Mouse (Mus musculus): ENCODE data around the gene Cdk6.
"Not testable (repeated sequence)": the region's sequence is repeated elsewhere in the genome, so short reads cannot be mapped to it uniquely, and the experiment has no call there.

Gene Cdk6

DNA sequence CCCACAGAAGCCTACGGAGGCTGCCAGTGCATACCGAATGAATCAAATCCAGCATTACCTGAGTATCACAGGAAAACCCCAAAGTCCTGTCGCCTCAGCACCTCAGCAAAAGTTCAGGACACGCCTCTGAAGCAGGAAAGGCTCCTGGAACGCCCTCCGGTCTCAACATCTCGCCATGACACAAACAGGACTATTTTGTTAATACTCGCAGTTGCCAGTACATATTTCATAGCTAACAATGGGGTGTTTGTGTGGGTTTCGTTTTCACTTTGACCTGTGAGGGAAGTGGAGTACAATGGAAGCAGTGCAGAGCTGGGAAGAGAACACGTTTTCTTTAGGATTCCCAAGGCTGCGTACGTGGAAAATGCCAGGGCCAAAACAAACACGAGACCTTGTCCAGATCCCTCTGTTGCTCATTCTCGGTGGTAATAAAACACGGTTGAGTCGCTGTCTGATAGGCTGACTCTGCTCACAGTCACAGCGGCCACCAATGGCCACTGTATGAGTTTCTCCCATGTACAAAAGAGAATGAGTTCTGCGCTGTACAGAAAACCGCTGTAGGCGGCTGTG is 91.9 kb downstream of the Cdk6 start:
- DNase-seq (ENCODE audit: low spot score in 2 of 2) = not testable (repeated sequence)

DNA sequence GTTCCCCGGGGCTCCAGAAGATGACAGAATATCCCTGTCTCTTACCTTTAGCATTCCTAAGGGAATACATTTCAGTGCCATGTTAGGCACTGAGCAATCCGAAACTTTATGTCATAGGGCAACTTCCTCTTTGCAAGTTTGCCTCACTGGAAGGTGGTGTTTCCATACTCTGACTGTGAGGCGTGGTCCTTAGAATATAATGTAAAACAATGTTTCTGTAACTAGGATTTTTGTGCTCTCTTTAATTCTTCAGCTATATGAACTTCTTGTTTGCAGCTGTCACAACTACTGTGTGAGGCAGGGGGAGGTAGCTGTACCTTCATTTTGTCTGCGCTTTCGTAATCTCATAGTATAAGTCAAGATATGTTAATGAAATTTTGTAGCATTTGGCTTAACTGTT is 92.8 kb downstream of the Cdk6 start:
- not testable (repeated sequence) for DNase-seq (ENCODE audit: low spot score in 2 of 2)

DNA sequence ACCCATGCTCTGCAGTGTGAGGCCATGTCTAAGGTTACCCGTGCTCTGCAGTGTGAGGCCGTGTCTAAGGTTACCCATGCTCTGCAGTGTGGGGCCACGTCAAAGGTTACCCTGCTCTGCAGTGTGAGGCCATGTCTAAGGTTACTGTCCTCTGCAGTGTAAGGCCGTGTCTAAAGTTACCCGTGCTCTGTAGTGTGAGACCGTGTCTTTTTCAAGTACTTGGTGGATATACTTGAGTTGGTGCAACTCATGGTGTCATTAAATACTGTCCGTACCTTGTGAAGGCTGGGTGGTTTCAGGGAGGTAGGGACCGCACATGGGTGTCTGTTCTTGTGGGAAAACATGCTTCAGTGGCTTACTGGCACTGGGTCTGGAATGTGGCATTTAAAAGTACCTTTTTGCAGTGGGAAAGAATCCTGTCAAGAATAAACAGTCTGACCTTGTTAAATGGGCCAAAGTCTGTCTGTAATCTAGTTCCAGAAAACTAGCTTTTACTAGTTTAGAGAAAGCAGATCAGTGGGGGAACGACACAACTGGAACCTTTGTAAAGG is 97.2 kb downstream of the Cdk6 start:
- DNase-seq (ENCODE audit: low spot score in 2 of 2) = not testable (repeated sequence)

DNA sequence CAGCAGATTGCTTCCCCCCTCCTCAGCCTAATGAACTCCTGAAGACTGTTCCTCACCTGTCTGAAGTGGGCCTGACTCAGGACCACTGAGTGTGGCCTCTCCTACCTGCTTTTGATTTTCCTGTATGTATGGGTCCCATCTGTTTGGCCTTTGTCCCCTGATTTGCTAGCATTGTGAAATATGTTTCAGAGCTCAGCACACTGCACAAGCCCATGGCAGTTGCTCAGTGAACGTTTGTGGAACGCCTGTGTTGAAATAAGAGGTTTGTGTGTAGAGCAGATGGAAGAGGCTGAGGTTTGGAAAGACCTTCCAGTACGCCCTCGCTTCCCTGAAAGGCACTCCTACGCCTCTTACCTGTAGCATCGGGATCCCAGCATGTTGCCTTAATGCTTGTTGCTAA is 98.1 kb downstream of the Cdk6 start:
- DNase-seq (ENCODE audit: low spot score in 2 of 2) = not testable (repeated sequence)

DNA sequence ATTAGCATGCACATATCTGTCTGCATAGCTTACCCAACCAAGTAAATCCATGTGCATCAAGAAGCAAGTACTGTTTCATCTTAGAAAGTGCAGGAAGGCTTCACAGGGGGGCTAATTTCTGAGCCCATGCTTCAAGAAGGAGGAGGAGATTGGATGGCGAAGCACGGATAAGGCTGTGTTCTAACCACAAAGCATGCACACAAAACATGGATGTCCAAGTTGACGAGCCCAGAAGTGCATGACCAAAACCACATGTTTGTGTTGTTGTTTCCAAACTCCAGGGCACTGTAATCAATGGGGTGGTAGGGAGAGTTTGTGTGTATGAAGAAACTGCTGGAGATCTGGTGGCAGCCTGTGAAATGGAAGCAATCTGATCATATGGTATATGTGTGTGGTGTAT is 101.2 kb downstream of the Cdk6 start:
- DNase-seq (ENCODE audit: low spot score in 2 of 2) = not testable (repeated sequence)

DNA sequence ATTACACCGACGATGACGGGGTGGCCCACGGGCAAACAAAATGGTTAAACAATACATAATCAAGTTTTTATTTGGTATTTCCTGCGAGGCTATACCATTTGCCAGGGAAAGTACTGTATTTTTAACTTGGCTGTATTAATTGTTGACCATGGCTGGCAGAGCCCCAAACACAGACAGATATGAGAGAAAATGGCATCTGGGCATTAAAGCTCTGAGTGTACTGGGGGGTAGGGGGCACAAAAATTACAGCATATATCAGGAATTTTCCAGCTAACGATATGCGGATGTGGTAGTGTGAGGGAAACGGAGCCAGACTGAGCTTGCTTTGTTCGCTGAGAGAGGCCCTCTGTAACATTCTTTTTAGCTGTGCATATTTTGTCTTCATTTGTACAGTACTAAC is 109.9 kb downstream of the Cdk6 start:
- not testable (repeated sequence) for DNase-seq (ENCODE audit: low spot score in 2 of 2)

DNA sequence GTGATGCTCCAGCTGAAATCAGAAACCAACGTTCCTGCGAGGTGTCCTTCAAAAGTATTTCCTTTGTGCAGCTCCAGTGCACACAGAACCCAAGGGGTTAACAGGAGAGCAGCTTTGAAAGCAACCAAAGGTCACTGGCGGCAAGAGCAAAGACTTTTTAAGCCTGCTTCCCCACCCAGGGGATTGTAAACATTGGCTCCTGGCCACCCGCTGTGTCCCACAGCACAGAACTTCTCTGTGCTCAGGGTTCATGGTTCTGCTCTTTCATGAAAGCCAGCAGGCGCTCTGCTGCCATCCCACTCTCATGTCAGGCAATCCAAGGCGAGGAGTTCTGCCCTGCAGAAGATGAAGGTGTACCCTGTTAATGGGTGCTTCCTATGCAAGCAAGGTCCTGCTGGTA is 112.7 kb downstream of the Cdk6 start:
- not testable (repeated sequence) for DNase-seq (ENCODE audit: low spot score in 2 of 2)

DNA sequence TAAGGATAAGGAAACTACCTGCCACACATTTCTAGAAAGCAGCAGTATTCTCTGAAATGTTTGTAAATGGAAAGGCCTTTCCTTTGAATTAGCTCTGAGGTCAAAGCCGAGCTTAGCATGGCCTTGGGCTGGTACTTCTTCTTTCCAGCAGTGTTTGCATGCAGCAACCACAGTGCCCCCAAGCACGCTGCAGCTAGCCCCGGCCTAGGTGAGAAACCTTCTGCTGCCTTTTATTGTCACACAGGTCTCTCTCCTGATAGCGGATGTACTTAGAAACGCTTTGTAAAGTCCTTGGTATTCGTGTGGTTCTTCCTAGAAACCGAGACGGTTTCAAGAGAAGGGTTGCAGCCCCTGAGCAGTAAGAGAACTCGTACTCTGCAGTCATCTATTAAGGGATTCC is 119.6 kb downstream of the Cdk6 start:
- DNase-seq (ENCODE audit: low spot score in 2 of 2) = no peak

DNA sequence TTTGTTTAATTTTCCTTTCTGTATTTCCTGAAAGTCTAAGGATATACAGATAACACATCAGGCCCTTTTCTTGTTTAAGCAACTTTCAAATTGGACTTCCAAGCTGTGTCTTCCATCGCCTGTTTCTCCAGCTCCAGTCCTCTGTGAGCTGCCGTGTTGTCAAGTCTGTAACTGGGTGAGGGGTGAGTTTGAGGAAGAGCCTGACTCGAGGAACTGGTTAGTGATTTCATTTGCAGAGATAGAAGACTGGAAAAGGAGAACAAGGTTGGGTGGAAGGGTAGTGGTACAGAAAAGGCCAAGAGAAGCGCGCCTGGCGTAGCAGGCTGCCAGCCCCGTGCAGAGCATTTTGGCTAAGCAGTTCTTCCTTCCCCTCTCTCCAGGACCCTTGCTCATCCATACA is 120.1 kb downstream of the Cdk6 start:
- DNase-seq (ENCODE audit: low spot score in 2 of 2) = no peak

DNA sequence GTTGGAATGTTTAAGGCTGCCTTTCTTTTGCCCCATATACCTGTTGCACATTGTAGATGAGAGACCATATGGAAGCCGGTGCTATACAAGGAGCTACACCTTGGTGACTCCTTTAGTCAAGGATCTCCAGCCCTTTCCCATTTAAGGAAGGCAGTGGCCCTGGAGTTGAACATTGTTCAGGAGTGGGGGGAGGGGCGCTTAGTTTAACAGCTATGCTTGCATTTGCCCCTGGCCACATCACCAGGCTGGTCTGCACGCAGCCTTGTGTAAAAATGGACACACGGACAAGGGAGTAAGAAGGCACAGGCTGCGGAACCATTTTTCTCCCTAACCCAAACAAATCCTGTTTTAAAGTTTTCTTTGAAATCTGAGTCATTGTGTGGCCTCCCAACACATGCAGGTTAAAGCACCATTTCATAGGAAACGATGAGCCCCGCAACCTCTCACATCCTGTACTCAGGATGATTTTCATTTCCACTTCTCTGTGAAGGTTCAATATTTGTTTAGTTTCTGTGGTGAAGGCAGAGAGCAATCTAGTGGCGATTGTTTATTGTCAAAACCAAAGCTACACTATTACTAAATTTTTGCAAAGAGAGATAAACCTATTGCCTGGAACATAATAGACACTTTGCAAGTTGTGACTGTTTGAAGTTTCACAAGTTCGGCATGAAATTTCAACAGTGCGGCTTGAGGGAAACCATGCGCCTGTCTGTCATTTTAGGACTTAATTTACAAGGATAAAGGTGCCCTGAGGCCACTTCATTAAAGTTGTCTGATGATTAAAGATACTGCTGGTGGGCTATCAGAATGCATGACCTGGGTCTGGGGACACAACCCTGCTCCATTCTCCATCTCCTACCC is 121.8 kb downstream of the Cdk6 start:
- DNase-seq (ENCODE audit: low spot score in 2 of 2) = no peak

DNA sequence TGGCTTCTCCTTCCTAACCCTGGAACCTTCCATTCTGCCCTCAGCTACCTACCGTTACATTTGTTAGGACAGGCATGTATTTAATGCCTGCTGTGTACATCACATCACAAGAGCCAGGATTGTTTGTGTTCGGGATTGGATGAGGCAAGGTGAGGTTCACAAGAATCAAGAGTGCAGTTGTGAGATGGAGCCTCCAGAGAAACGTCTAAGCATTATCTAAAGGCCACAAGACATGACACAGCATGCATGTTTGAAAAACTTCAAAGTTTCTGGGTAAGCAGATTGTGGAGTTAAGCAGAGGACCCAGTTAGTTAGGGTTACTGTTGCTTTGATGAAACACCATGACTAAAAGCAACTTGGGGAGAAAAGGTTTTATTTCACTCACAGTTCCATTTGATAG is 122.5 kb downstream of the Cdk6 start:
- DNase-seq (ENCODE audit: low spot score in 2 of 2) = no peak

DNA sequence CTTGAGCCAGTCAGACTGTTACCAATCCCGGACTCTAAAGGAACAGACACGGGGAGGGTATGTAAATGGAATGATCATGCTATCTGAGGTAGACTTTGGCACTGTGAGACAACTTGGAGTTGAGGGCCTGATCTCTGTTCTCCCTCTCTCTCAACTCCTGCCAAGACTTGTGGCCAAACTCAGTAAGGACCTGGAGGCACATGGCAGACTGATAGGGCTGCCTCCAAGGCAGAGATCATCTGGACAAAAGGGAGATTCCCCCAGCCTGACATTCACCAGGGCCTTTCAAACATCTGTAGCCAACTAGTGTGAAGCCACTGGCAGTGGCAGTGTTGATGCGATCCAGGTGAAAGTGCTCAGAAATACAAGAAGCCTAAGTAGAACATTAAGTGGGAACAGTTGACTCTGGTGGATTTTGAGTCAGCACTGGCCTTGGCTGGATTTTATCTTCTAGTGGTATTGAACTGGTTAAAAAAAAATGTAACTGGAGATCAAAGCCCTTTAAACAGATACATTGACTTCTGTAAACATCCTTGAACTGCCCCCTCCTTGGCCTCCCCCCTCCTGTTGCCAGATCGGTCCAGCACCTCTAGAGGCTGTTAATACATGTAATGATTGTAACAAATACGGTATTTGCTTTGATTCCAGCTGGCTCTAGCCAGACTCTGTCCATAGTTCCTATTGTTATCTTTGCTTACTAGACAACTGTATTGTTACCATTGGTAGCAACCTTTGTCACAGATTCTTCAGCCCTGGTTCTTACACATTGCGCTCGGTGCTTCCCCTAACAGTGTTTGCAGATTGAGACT is 125.0 kb downstream of the Cdk6 start:
- no peak for DNase-seq (ENCODE audit: low spot score in 2 of 2)

DNA sequence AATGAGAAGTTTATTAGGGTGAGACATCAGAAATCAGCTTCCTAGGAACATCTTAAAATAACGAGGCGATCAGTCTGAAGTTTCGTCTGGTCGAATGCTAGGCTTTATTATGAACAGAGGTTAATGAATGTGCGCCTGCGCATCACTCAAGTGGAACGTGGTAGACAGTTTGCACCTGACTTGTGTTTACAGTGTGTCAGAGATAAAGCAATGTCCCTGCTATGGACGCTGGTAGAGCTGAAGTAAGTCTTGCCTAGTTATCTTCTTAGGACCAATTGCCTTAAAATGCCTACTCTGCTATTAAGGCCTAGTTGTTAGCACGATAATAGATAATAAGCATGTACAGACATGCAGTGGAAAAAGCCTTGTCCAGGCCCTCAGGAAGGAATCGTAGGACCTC is 129.6 kb downstream of the Cdk6 start:
- no peak for DNase-seq (ENCODE audit: low spot score in 2 of 2)

DNA sequence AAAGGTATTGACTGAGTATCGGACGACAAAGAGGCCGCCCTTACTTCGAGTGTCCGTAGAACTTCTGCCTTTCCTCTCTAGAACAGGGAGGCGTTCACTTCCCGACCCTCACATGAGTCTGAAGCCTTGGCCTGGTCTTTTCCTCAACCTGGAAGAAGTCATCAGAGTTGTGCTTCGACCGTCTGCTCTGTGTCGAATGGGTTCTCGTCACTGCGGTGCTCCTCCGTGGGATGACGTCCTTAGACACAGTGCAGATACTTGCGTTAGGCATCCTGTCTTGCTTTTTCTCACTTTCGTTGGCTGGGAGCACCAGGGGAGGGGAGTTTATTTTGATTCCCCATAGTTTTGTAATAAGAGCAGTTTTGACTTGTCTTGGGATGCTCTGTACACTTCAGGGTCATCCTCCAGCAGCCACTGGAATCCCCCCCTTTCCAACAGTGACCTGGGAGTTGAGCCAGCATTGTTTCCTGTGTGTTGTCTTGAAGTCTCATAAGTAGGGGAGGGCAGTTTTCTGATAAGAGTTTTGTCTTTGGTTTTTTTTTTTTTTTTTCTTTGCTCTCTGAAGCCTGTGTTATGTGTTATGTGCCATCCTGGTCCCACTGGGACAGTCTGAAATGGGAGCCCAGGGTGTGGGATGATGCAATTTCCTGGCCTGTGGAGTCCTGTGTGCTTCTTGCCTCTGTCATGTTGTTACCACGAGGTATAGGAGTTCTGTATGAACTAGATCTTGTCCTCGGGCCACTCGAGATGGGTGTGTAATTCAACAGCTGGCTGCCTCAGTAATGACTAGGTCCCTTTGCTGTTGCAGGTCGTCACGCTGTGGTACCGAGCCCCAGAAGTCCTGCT is 131.2 kb downstream of the Cdk6 start:
- DNase-seq (ENCODE audit: low spot score in 2 of 2) = no peak

DNA sequence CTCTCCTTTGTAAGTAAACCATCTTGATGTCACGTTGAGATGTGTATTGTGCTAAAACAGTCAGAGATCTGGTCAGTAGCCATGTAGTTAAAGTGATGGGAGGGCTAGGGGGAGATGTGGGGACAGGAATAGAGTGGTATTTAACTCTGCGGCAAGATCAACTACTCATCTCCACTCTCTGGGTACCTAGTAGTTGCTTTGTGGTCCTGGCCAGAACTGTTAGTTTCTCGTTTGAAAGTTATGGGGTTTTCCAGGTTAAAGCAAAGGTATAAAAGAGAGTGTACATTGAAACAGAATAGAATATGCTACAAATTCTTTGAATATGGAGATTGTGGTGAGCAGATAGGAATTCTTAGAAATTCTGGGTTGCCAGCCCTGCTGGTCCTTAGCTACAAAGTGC is 136.4 kb downstream of the Cdk6 start:
- no peak for DNase-seq (ENCODE audit: low spot score in 2 of 2)

DNA sequence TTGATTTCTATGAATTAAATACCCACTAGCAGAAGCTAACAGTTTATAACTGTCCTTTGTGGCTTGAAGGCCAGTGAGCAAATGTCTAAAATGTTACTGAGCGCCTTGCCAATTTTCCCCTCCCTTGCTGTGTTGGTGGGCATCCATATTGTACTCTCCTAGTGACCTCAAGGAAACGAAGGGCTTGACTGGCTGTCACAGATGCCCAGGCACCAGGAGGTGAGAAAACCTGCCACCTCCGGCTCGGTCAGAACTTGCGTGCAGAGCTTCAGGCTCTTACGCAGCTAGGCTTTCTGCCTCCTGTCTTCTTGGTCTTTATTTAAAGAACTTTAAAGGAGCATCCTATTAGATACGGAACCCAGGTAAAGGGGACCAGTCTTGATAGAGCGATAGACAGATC is 136.9 kb downstream of the Cdk6 start:
- no peak for DNase-seq (ENCODE audit: low spot score in 2 of 2)

DNA sequence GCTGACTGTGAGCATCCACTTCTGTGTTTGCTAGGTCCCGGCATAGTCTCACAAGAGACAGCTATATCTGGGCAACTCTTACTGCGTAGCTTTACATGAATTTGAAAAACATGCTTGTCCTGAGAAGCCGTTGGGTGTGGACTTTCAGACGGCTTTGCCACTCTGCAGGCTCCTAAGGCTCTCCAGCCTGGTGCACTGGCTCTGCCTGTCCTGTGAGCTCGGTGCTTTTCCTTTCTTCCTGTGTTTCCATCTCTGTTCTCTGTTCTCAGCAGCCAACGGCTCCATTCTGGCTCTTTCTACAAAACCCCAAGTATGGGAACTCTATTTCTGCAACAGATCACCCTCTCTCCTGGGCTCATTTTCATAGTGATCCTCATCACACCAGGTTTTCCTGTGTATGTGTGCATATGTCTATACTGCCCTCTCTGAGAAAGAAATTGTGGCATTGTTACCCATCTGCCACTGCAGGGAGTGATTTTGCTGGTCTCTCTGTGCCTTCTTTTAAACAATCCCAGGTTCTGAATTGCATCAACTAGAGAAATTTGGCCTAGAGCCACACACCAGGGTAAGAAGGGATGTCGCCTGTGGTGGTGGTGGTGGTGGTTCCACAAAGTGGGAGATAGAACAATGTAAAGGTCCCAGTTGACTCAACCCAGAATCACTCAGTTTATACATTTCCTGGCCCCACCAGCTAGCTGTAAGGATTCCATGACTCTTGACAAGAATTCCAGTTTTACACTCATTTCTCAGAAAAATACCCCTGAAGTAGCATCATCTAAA is 137.9 kb downstream of the Cdk6 start:
- DNase-seq (ENCODE audit: low spot score in 2 of 2) = no peak

DNA sequence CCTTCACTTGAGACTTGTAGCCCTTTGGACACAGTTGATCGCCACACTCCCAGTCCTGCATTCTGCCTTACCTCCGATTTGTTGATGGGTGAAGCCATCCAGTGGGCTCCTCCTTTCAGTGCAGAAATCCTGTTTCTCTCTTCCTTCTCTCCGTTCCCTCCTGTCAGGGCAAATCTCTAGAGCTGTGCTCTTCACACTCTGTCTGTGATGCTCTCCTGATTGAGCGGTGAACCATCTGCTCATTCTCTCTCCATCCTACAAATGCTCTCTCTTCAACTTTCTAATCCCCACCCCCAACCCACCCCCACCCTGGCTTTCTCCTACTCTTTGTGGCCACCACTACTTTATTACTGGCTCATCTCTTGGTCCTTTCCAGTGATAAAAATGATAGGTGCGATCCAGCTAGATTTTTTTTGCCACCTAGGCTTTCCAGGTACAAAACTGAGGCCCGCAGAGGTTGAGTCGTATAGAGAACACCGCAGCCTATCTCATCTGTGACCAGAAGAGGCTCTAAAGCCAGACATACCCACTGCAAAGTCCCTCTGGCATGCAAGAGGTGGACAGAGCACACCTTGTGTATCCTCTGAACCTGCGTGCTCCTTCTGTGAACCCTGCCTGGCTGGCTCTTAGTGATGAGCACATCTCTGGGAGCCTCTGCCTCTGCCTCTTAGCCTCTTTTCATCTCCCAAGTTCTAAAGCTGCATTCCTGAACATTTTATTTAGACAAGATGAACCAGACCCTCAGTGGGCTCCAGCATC is 139.5 kb downstream of the Cdk6 start:
- no peak for DNase-seq (ENCODE audit: low spot score in 2 of 2)

DNA sequence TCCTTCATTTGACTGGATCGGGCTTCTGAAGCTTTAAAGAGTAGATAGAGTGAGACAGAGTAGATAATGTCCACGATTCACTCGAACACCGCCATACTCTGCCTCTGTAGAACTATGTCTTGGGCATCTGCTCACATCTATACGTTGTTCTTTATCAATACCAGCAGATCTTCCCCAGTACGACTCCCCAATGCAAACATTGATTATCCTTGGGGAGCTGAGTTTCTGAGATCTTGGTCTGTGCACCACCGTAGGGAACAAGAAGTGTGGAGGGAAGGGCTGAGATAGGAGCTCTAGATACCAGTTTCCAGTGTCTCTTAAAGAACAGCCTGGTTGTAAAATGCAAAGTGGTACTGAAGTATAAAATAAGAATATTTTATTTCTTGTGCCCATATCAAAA is 141.2 kb downstream of the Cdk6 start:
- no peak for DNase-seq (ENCODE audit: low spot score in 2 of 2)
